Mouse (Mus musculus) bone marrow macrophage, adult 2 months (primary cell): ENCODE measurements around the gene 2310057M21Rik. TPM values are rescaled to one million over a fixed set of nuclear protein-coding genes. Genes with fewer than 3 reads are reported as not detected.
A peak's percentile ranks its signal among the peaks of the same experiment; 100 is the strongest.

Source experiments
- H3K27ac ChIP-seq: 2 replicates; pipeline ENCODE4 v1.5.1; 2012; ENCODE audit warnings: low read depth, low read length; ENCODE audit not compliant: insufficient read depth
- H3K4me1 ChIP-seq: 2 replicates; pipeline ENCODE4 v1.6.1; 2012; ENCODE audit warnings: low read length; ENCODE audit not compliant: control insufficient read depth, insufficient read depth
- H3K4me3 ChIP-seq: 2 replicates; pipeline ENCODE4 v1.5.1; 2012; ENCODE audit warnings: mild to moderate bottlenecking, low read length, moderate library complexity; ENCODE audit not compliant: insufficient read depth
- CTCF ChIP-seq: IDR thresholded peaks from 2 replicates; pipeline ENCODE4 v1.5.1; 2012; ENCODE audit warnings: low read depth, mild to moderate bottlenecking, low read length, moderate library complexity
- POLR2A ChIP-seq: IDR thresholded peaks from 2 replicates; pipeline ENCODE4 v1.6.1; 2012; ENCODE audit warnings: mild to moderate bottlenecking, low read depth, low read length, borderline replicate concordance
- polyA plus RNA-seq: library from polyadenylated mRNA; stranded (reverse); fragments of >200 nt; gene quantifications from 2 replicates; pipeline ENCODE4 v1.2.4, GENCODE M21; 2012; ENCODE audit not compliant: missing spikeins, insufficient read depth, insufficient read length

Gene 2310057M21Rik
- polyA plus RNA-seq, 1 experiment = 9.4 TPM

- H3K27ac ChIP-seq = peak within 1 kb of the TSS; percentile 68
- H3K4me3 ChIP-seq = peak within 1 kb of the TSS; percentile 82
- H3K4me1 ChIP-seq = peaks cover 11% of the 10 kb centered on the region
- TF ChIP-seq POLR2A (no peak), CTCF (peak; percentile 44; the same call in 1 of the 2 replicates)
Measured at GRCm38 (mm10) chr7:131370648-131371469, 8.3 kb upstream of the 2310057M21Rik start, which contains the start of gene Pstk. Gene Pstk, plus strand, starts transcription at chr7:131371141.

GRCm38 (mm10) chr7:131364131-131364530, 1.6 kb upstream of the 2310057M21Rik start:
- no peak overlapping the region for H3K27ac ChIP-seq
- H3K4me3 ChIP-seq = no peak overlapping the region
- TF ChIP-seq POLR2A = no peak
- no peak for TF ChIP-seq CTCF
- peaks cover 6% of the 10 kb centered on the region for H3K4me1 ChIP-seq

- H3K4me1 ChIP-seq = peaks cover 6% of the 10 kb centered on the region
- TF ChIP-seq CTCF = no peak
- no peak for TF ChIP-seq POLR2A
- H3K4me3 ChIP-seq = peak overlapping the region; percentile 100
- peak overlapping the region; percentile 74 for H3K27ac ChIP-seq
Measured at GRCm38 (mm10) chr7:131362269-131362614, 317 bp downstream of the 2310057M21Rik start.

GRCm38 (mm10) chr7:131356105-131356504, 6.5 kb downstream of the 2310057M21Rik start:
- Histone ChIP-seq H3K4me1 (0 out of 2 replicates have a peak, but pooled peaks cover 2% of the 10 kb centered on the region), H3K27ac (no peak overlapping the region), H3K4me3 (no peak overlapping the region)
- TF ChIP-seq CTCF = no peak
- no peak for TF ChIP-seq POLR2A

- Histone ChIP-seq H3K4me3 (no peak overlapping the region), H3K27ac (no peak overlapping the region), H3K4me1 (no peaks in the 10 kb centered on the region)
- TF ChIP-seq POLR2A = no peak
- no peak for TF ChIP-seq CTCF
Measured at GRCm38 (mm10) chr7:131345856-131346541, 16.6 kb downstream of the 2310057M21Rik start.

- Histone ChIP-seq H3K27ac (no peak overlapping the region), H3K4me1 (peaks cover 5% of the 10 kb centered on the region; the same call in 1 of the 2 replicates), H3K4me3 (no peak overlapping the region)
- TF ChIP-seq POLR2A = no peak
- no peak for TF ChIP-seq CTCF
Measured at GRCm38 (mm10) chr7:131337502-131338068, 25.0 kb downstream of the 2310057M21Rik start.

- Histone ChIP-seq H3K4me1 (peaks cover 5% of the 10 kb centered on the region), H3K27ac (no peak within 1 kb of the TSS), H3K4me3 (no peak within 1 kb of the TSS)
- TF ChIP-seq POLR2A (no peak), CTCF (no peak)
Measured at GRCm38 (mm10) chr7:131333564-131333963, 29.0 kb downstream of the 2310057M21Rik start, which contains the start of gene Fam24a. Gene Fam24a, plus strand, starts transcription at chr7:131333864.

GRCm38 (mm10) chr7:131331688-131332087, 30.9 kb downstream of the 2310057M21Rik start:
- Histone ChIP-seq H3K4me3 (no peak overlapping the region), H3K27ac (no peak overlapping the region), H3K4me1 (peaks cover 5% of the 10 kb centered on the region)
- TF ChIP-seq CTCF (no peak), POLR2A (no peak)

GRCm38 (mm10) chr7:131329416-131329815, 33.1 kb downstream of the 2310057M21Rik start, which contains the start of gene Fam24b:
Gene Fam24b, minus strand, starts transcription at chr7:131329516.
- no peak within 1 kb of the TSS for H3K27ac ChIP-seq
- H3K4me1 ChIP-seq = peaks cover 5% of the 10 kb centered on the region
- no peak within 1 kb of the TSS for H3K4me3 ChIP-seq
- no peak for TF ChIP-seq CTCF
- TF ChIP-seq POLR2A = no peak
